Mouse (Mus musculus) megakaryocyte progenitor cell, adult 5-6 weeks (primary cell): ENCODE results near the gene Mtmr1. TPM values are rescaled to one million over a fixed set of nuclear protein-coding genes. Genes with fewer than 3 reads are reported as not detected.
"Not testable (repeated sequence)": the region's sequence is repeated elsewhere in the genome, so short reads cannot be mapped to it uniquely, and the experiment has no call there.

Experiments
- ATAC-seq: replicated peaks from 2 replicates; pipeline ENCODE4 v1.8.0; 2016; ENCODE audit warnings: mild to moderate bottlenecking, moderate TSS enrichment, inconsistent platforms; ENCODE audit not compliant: poor library complexity
- total RNA-seq, 2 experiments: library from RNA; stranded (forward) in 1 of 2; stranded (reverse) in 1 of 2; fragments of 157-497, 149-512 nt in 1 of 2; fragments of 200-1000 nt in 1 of 2; gene quantifications; 2 replicates each; pipeline versions ENCODE4 v1.2.3 to v1.2.4; 2015 to 2017

The Mtmr1 gene
- total RNA-seq (2015) (32.7 and 40.1 TPM in 2 replicates), total RNA-seq (2017) (33.0 and 35.6 TPM in 2 replicates)

DNA sequence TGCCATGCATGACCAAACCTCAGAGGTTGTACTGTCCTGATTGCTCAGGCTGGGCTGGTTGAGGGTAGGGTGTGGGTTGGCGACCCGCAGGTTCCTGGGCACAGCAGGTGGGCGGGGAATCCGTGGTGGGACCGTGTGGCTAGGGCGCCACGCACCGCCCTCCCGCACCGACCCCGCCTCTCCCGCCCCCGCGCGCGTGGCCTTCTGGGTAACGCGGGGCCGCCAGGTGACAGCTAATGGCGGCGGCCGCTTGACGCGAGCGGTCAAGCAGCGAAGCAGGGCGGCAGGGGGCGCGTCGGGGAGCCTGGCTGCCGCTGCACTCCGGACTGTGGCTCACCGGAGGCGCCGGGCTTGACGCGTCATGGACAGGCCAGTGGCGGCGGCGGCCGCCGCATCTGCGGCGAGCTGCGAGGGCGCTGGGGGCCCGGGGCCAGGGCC is at the start of gene Mtmr1:
Mtmr1 (plus strand) TSS at position 207 of the 438 bp plus-strand sequence.
- peak; percentile 90 for ATAC-seq

DNA sequence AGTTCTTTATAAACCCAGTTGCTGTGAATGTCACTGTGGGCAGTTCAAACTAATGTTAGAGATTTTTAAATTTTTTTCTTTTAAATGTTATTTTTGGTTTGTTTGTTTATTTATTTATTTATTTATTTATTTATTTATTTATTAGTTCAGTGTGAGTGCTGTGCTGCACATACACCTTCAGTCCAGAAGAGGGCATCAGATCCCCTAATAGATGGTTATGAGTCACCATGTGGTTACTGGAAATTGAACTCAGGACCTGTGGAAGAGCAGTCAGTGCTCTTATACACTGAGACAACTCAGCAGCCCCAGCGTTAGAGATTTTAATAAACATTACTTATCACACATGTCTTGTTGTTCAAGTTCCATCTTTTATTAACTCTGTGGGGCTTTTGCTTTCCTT is 12.5 kb upstream of the Mtmr1 start:
- ATAC-seq: peak; percentile 61

DNA sequence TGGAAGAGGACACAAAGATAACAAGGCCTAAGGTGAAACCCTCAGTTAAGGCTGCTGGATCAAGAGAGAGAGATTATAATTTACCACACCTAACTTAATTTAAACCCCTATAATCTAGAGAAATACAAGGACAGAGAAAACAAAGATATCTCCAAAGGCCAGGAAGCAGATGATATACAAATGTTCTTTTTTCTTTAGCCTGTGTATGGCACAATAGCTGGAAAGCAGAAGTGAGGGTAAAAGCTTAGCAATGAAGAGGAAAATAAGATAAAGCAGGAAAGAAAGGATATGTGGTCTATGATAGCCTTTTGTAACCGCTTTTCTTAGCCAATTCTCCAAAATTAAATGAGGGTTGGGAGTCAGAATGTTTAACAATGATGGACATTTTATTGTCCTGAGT is 9.2 kb upstream of the Mtmr1 start:
- peak; percentile 73 for ATAC-seq

DNA sequence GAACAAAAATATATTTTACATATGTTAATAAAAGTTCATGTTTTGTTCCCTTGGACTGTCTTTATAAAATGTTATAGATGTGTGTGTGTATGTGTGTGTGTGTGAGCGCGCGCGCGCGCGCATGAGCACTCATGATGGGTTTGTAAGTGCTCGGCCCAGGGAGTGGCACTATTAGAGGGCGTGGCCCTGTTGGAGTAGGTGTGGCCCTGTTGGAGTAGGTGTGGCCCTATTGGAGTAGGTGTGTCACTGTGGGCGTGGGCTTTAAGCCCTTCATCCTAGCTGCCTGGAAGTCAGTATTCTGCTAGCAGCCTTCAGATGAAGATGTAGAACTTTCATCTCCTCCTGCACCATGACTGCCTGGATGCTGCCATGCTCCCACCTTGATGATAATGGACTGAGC is 2.8 kb upstream of the Mtmr1 start:
- ATAC-seq: not testable (repeated sequence)

DNA sequence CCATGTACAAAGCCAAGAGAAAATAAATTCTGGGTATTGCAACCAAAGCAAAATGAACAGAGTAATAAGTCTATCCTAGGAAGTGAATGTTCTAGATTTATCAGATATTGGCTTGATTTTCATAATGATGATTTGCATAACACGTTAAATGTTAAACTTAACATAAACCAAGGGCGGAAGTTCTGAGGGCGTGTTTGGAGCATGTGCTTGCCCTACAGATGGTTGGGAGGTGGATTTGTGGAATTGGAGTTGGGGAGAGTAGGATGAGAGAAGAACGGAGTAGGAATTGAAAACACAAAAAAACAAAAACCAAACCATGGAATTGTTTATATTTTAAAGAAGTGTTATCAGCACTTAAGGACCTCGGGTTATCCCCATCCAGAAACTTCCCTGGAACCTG is 498 bp upstream of the Mtmr1 start:
- no peak for ATAC-seq

DNA sequence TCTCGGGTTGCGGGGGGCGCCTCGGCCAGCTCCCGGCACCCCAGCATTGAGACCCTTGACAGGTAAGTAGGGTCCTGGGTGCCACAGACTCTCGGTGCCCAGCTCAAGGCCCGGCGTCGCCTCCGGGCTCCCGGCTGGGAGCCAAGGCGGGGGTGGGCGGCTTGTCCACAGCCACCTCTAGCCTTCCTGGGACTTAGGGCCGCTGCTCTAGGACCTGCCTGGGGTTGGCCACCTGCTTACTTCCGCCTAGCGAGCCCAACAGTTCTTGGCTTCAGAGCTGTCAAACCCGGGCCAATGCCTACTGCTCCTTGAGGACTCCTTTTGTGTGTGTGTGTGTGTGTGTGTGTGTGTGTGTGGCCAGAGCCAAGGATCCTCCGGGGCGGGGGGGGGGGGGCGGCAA is 451 bp downstream of the Mtmr1 start:
- ATAC-seq: peak; percentile 45

DNA sequence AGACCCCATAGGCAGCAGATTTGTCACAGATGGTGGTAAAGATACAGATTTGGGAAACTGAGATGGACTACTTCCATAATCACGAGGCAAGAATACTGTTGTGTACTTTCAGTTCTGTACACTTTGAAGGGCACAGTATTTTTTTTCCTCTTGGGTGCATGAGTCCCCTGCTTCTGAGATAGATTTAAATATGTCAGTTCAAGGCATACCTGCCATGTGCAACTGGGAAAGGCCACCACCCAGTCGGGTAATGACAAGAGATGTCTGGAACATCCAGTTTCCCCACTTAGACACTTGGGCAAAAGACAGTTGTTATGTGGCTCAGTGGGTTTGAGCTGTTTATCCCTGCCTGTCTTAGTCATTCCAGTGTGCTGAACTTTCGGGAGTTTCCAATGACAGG is 950 bp downstream of the Mtmr1 start:
- peak; percentile 10 for ATAC-seq

DNA sequence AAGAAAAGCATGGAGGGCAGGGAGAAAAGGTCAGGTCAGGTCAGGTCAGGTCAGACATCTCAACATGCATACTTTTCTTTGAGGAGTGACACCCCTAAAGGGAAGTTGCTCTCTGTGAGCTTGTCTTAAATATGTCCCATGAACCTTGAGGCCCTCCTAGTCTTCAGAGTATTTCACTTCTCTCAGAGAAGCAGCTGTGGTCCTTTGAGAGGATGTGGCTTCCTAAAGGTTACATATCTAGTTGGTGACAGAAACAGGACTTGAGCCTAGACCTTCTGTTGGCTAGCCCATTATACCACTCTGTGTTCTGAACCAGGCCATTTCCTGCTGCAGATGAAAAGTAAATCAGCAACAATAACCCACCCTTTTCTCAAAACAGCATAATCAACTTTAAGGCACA is 2.4 kb downstream of the Mtmr1 start:
- ATAC-seq: peak; percentile 38

DNA sequence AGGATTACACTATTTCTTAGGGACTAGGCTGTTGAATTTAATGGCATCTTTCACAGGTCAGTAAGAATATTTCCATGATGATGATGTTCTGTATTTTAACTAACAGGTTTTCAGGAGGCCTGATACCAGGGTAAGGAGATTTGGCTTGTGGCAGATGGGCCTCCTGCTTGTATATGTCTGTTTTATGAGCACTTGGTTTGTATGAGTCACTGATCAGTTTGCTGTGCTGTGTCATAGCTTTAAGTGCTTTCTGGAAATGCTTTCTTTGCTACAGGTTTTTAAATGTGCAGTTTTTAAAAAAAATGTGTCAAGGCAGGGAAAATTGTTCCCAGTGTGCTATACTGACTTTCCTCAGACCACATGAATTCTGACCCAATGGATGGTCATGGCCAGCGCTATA is 12.2 kb downstream of the Mtmr1 start:
- no peak for ATAC-seq

DNA sequence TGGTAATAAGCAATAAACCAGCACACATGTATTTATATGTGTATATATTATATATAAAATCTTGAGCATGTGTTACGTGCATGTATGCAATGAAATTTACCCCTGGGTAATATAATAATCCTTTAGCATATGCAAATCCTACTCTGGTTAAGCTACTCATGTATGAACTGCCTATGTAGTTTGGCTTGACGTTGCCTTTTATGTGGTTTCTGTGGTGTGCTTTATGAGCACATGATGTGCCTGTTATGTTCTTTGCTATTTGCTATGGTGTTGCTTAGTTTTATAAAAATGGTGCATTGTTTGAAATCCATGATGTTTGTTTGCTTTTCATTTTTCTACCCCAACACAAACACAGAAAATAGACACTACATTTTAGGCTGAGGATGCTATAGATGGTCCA is 13.9 kb downstream of the Mtmr1 start:
- ATAC-seq: no peak

DNA sequence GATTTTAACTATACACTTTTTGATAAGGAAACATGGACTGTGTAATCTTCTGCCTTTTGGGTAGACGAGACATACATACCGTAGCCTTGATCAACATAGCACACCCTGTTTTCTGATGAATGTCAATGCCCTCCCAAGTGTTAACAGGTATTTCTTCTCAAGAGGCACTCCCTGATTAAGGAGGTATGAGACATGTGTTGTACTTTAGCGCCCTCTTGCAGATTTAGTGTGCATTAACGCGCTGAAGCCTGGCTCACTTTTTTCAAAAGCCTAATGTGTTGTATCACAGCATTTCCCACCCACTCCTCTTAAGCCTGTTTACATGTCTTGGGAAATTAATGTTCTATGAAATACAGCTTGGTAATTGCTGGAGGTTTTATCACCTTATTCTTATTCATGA is 17.0 kb downstream of the Mtmr1 start:
- ATAC-seq: peak; percentile 90

DNA sequence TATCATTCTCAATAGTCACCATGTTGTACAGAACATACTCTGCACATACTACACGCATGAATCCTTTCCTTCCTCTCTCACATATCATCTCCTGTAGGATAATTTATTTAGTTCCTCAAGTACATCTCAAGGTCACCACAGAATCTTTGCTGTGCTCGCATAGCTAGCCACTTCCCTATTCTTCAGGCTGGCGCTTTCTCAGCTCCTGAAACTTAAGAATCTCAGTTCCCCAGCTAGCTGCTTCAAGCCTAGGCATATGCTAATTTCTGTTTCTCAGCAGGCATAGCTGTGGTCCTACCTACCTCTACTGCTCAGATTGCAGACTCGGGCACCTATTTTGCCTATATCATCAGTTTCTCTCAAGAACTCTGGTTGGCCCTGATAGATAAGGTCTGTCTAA is 31.8 kb downstream of the Mtmr1 start:
- peak; percentile 44 for ATAC-seq

DNA sequence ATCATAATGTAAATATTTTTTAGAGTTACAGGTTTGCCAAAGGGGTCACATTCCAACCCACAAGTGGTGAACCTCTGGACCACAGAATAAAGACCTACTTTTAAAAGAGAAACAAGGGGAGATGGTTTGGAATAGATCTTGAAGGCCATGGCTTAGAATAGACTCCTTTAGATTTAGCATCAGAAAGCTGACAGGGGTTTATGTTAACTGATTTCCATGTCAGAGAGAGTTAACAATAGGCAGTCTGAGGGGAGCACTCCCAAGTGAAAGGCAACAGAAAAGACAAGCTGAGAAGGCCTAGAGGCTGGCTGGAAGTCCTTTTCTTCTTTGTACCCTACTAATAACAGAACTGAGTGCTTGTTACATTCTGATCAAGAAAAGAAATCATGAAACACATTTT is 41.7 kb downstream of the Mtmr1 start:
- ATAC-seq: no peak

DNA sequence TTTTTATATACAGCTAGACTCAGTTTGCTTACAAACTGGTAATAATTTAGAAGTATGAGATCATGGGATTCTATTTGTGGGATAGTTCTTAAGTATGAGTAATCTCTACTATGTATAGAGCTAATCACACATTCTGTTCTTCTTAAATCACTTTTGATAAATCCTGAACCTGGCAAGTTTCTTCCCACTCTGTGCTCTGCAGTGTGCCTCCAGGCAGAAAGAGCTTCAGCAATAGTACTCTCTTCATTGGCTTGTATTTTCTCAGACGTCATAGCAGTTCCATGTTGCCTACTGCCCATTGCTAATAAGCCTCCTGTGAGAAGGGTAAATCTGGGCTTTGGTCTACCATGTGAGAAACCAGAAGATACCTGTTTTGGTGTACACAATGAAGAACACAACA is 43.8 kb downstream of the Mtmr1 start:
- no peak for ATAC-seq

DNA sequence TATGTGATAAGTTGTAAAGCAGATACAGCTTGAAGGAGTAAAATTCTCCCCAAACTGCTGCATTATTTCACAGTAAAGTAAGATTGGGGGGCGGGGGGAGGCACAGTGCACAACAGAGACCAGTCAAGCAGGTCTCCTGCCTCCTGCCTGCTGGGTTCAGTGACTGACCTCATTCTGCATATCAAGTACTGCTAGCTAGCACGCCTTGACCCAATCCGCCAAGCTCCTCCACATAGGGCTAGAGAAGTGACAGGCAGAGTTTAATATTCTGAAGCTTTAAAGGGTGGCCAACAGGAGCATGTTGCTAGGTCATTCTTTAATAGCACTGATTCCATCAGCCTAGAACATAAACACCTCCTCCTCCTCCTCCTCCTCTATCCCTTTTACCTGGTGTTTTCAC is 48.2 kb downstream of the Mtmr1 start:
- no peak for ATAC-seq

DNA sequence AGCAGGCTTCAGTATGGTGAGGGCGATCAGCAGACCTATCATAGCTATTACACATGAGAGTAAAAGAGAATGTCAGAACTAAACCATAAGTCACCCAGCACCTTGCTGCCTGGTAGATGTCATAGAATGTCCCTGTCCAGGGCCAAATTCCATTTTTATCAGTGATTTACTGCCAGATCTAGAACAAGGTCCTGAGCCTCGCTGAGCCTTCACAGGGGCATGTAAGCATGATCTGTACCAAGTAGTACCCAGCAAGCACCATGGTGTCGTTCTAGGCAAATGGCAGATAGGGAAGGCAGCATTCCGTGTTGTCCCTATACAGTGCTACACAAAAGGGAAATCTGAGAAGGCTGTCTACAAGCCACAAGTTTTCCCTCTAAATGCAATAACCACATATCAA is 49.1 kb downstream of the Mtmr1 start:
- ATAC-seq: no peak

DNA sequence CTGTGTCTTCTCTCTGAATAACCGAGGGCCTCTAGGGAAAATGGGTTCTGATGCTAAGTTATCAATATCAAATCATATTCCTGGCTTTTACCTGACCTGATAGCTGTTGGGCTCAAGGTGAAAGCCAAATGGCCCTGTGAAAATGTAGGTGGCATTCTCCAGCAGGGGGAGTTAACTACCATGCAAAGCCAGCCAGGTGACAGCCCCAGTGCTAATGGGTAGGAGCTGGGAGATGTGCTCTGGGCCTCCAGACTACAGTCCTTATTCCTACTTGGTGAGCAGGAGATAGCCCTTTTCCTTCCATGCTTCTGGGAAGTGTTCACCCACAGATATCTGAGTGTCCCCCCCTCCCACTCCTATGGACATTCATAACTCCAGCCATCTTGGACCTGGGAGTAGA is 60.3 kb downstream of the Mtmr1 start:
- ATAC-seq: peak; percentile 45; the same call in 1 of the 2 replicates

DNA sequence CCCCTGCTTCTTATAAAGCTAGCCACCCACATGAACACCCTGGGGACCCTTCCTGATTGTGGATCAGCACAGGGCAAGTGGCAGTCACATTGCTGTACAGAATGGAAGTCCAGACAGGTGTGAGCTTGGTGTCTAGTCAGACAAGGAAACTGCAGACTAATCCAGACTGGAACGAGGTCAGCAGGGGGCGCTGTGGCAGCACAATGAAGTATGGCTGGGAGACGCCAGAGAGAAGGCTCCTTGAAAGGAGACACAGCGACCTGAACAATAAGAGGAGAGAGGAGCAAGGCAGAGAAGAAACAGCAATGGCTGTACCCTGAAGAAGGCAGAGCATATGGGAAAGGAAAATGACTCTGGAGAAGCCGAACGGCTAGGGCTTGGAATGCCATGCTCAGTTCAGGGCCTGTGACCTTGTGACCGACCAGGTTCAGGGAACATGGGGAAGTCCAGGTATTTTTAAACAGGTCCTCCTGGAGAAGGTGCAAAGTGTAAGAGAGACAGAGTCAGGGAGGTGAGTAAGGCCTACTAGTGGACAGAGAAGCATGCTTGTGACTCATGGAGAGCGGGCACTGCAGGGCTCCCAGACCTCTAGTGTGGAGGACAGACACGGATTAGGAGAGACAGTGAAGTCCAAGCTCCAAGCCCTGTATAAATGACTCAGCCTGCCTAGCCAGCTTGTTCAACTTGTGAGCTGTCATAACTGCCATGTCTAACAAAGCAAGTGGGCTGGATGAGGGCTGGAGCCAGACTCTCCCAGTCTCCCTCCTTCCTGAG is 61.4 kb downstream of the Mtmr1 start:
- ATAC-seq: peak; percentile 95

DNA sequence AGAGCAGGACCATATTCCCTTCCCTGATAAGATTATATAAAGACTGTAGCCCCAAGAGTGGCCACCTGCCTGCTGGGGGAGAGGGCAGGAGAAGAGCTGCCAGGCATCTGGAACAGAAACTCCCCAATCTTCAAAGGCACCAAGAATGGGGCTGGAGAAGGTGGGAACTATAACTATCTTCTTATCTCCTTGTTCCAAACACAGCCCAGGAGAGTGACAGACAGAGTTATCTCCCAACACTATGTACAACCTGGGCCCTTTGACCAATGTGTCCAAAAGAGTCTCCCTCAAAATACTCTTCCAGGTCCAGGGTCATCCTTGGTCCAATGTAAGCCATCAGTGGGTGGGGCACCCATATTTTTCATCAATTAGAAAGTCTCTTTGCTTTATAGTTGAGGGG is 62.9 kb downstream of the Mtmr1 start:
- no peak for ATAC-seq

DNA sequence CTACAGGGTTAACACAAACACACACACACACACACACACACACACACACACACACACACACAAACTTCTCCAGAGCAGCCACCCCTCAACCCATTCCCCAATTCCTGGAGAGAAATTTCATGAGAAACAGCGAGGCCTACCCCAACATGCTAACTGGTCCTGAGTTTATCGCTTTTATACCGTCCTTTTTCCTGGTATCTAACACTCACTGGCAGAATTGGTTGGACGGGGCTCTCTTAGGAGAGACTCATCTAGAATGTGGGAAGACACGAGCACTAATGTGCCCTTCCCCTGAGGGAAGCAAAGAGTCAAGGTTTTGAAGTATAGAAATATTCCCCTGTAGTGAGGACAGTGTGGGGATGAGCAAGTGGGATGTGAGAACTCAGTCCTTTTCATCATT is 66.3 kb downstream of the Mtmr1 start:
- no peak for ATAC-seq

DNA sequence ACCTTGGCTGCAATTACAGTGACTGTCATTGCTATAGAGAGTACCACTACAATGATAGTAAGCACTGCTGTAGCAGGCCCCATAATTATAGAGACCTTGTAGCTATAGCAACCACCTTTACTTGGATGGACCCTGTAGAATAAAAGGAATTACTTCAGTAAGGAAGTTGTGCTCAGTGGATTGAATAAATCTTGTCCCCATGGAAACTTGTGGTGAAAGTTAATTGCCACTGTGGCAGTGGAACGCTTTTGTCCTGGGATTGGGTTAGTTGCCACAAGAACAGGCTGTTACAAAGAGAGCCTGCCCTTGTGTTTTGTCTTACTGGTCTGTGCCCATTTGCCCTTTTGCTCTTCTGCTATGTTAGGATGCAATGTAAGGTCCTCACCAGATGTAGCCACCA is 69.9 kb downstream of the Mtmr1 start:
- no peak for ATAC-seq

DNA sequence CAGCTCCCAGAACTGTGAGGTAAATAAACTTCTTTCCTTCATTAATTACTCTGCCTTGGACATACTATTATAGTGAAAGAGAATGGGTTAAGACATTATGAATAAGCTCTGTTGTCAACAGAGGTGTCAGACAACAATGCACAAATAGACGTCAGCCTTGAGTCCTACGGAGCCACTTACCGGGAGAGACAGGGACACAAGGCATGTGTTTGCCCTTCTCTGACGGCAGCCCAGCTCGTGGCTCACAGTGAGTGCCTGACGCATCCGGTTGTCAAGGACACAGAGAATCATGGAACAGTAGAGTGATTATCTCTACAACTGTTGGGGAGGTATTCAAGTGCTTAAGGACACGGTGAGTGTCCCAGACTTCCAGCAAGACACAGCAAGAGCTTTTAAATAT is 70.3 kb downstream of the Mtmr1 start:
- no peak for ATAC-seq

DNA sequence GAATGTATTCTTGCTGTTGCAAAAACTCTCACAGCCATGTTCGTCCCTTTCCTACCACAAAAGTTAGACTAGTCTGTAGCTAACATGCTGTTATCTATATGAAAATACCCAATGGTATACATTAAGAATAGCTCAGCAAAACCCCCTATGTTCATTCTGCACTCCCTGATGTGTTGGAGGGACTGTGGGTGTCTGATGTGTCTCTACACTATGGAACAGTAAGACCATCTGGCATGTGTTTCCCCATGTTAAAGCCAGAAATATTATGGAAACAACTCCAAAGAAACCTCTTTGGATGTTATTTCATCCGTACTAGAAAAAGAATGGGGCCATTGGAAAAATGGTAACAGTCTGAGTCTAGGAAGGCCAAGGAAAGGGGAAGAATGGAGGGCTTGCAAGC is 71.0 kb downstream of the Mtmr1 start:
- ATAC-seq: no peak
